Mouse (Mus musculus): ENCODE measurements at regions not wholly inside any gene's neighbourhood (a gene's known extent, or its start where the extent isn't known, plus 50 kb on each side); places are given as distances from the start of the nearest gene placed in this dataset.
A peak's percentile ranks its signal among the peaks of the same experiment; 100 is the strongest.

GRCm38 (mm10) chr8:95974889-95975288 lies 86.5 kb upstream of the Got2 start:
- DNase-seq: no peak

GRCm38 (mm10) chr8:95974231-95974630 lies 85.9 kb upstream of the Got2 start:
- no peak for DNase-seq

- no peak for DNase-seq
Measured at GRCm38 (mm10) chr8:95973571-95973970, 85.2 kb upstream of the Got2 start.

- DNase-seq: no peak
Measured at GRCm38 (mm10) chr8:95968828-95969227, 80.5 kb upstream of the Got2 start.

GRCm38 (mm10) chr8:95966430-95966829 lies 78.1 kb upstream of the Got2 start:
- DNase-seq: no peak

GRCm38 (mm10) chr8:95952257-95952656 lies 63.9 kb upstream of the Got2 start:
- DNase-seq: no peak

- DNase-seq: peak; percentile 17
Measured at GRCm38 (mm10) chr8:95951794-95952193, 63.4 kb upstream of the Got2 start.

All from thymus, postnatal 14 days (tissue).